Mouse (Mus musculus): ENCODE results near the gene Efcab8.
"Not testable (repeated sequence)": the region's sequence is repeated elsewhere in the genome, so short reads cannot be mapped to it uniquely, and the experiment has no call there.

Efcab8 gene

GRCm38 (mm10) chr2:153824593-153824992 lies 44.9 kb downstream of the Efcab8 start:
- in situ Hi-C loops (cut with MboI; ENCODE audit: low sequenced_read_pairs), result no loop called here

- in situ Hi-C loops (cut with MboI; ENCODE audit: low sequenced_read_pairs), result not testable (repeated sequence)
Measured at GRCm38 (mm10) chr2:153825900-153826299, 46.2 kb downstream of the Efcab8 start.

GRCm38 (mm10) chr2:153827171-153827830 lies 47.6 kb downstream of the Efcab8 start:
- in situ Hi-C loops (cut with MboI; ENCODE audit: low sequenced_read_pairs), result no loop called here

GRCm38 (mm10) chr2:153828704-153829103 lies 49.0 kb downstream of the Efcab8 start:
- in situ Hi-C loops (cut with MboI; ENCODE audit: low sequenced_read_pairs), result no loop called here

GRCm38 (mm10) chr2:153833291-153833690 lies 53.6 kb downstream of the Efcab8 start:
- in situ Hi-C loops (cut with MboI; ENCODE audit: low sequenced_read_pairs), result no loop called here

- in situ Hi-C loops (cut with MboI; ENCODE audit: low sequenced_read_pairs), result no loop called here
Measured at GRCm38 (mm10) chr2:153842854-153843253, 63.1 kb downstream of the Efcab8 start.

- in situ Hi-C loops (cut with MboI; ENCODE audit: low sequenced_read_pairs), result no loop called here
Measured at GRCm38 (mm10) chr2:153848389-153848788, 68.7 kb downstream of the Efcab8 start.

GRCm38 (mm10) chr2:153850351-153851029 lies 70.8 kb downstream of the Efcab8 start:
- in situ Hi-C loops (cut with MboI; ENCODE audit: low sequenced_read_pairs), result no loop called here

GRCm38 (mm10) chr2:153851030-153851360 lies 71.3 kb downstream of the Efcab8 start:
- in situ Hi-C loops (cut with MboI; ENCODE audit: low sequenced_read_pairs), result no loop called here

GRCm38 (mm10) chr2:153853544-153853943 lies 73.8 kb downstream of the Efcab8 start:
- in situ Hi-C loops (cut with MboI; ENCODE audit: low sequenced_read_pairs), result no loop called here

- in situ Hi-C loops (cut with MboI; ENCODE audit: low sequenced_read_pairs), result no loop called here
Measured at GRCm38 (mm10) chr2:153859581-153859980, 79.8 kb downstream of the Efcab8 start.

GRCm38 (mm10) chr2:153860315-153860714 lies 80.6 kb downstream of the Efcab8 start:
- in situ Hi-C loops (cut with MboI; ENCODE audit: low sequenced_read_pairs), result no loop called here

GRCm38 (mm10) chr2:153860715-153861114 lies 81.0 kb downstream of the Efcab8 start:
- in situ Hi-C loops (cut with MboI; ENCODE audit: low sequenced_read_pairs), result no loop called here

- in situ Hi-C loops (cut with MboI; ENCODE audit: low sequenced_read_pairs), result no loop called here
Measured at GRCm38 (mm10) chr2:153861960-153862359, 82.2 kb downstream of the Efcab8 start.

GRCm38 (mm10) chr2:153870984-153871383 lies 91.3 kb downstream of the Efcab8 start, which contains the start of gene Sun5:
Gene Sun5, minus strand, starts transcription at chr2:153871084.
- in situ Hi-C loops (cut with MboI; ENCODE audit: low sequenced_read_pairs), result no loop called here

GRCm38 (mm10) chr2:153874745-153875144 lies 95.0 kb downstream of the Efcab8 start, which contains the start of gene Bpifb2:
Gene Bpifb2, plus strand, starts transcription at chr2:153875045.
- in situ Hi-C loops (cut with MboI; ENCODE audit: low sequenced_read_pairs), result no loop called here
